In the genomic region with DNA sequence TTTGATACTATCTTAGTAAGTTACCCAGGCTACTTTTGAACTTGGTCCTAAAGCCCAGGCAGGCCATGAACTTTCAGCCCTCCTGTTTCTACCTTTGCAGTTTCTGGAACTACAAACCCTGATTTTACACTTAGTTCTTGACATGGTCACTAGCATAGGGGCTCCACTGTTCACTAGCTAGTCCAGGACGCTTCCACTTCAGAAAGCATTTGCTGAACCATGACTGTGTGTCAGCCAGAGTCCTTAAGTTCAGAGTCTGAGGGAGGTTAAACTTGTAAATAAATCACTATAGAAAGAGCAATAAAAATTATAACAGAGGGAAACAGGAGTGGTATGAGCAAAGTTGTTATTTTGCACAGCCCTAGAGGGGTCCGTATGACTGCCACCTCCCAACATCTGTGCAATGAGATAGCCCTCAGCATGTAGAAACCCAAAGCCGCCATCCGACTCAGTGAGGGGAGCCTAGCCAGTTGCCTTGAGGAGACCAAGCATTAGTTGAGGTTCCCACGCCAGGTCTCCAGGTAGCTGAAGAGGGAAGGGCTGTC, we compare ENCODE assay signal across 16 mouse cellular contexts. TPM values are rescaled to one million over a fixed set of nuclear protein-coding genes. Genes with fewer than 3 reads are reported as not detected.
"Had no signal": no experiment of that assay in that cellular context is flagged by ENCODE, and none has a peak within 500 bp of the region (broad histone marks: within the 10 kb centered on the region; RNA-seq: fewer than 3 reads in every experiment).

No protein-coding gene starts in this region.

- H3K36me3 ChIP-seq: hindbrain, embryonic 13.5 days; limb, embryonic 10.5 days; liver, embryonic 15.5 days; midbrain, embryonic 15.5 days; neural tube, embryonic 12.5 days had no signal

- H3K27me3 ChIP-seq: hindbrain, embryonic 13.5 days; midbrain, embryonic 15.5 days; neural tube, embryonic 12.5 days had no signal

- H3K9me3 ChIP-seq: hindbrain, embryonic 13.5 days; limb, embryonic 10.5 days; liver, embryonic 15.5 days; midbrain, embryonic 15.5 days; neural tube, embryonic 12.5 days had no signal

- ATAC-seq: lung, postnatal 0 days; midbrain, embryonic 15.5 days had no signal

- H3K9ac ChIP-seq: hindbrain, embryonic 13.5 days; liver, embryonic 15.5 days; midbrain, embryonic 15.5 days; neural tube, embryonic 12.5 days had no signal

- H3K27ac ChIP-seq: hindbrain, embryonic 13.5 days; left cerebral cortex, adult 2 months; limb, embryonic 10.5 days; liver, embryonic 15.5 days; midbrain, embryonic 15.5 days; neural tube, embryonic 12.5 days; stomach, postnatal 0 days had no signal

- H3K4me2 ChIP-seq: hindbrain, embryonic 13.5 days; liver, embryonic 11.5 days; liver, embryonic 15.5 days; midbrain, embryonic 11.5 days; midbrain, embryonic 15.5 days; neural tube, embryonic 12.5 days had no signal

- DNase-seq: lung, adult 2 months; lung, postnatal 4 days; retina, postnatal 1 day; right cerebral cortex, postnatal 14 days; thymus, postnatal 4 days had no signal

- H3K4me3 ChIP-seq: hindbrain, embryonic 13.5 days; left cerebral cortex, adult 2 months; limb, embryonic 10.5 days; liver, embryonic 15.5 days; midbrain, embryonic 15.5 days; neural tube, embryonic 12.5 days had no signal

- H3K4me1 ChIP-seq: hindbrain, embryonic 13.5 days; liver, embryonic 15.5 days; midbrain, embryonic 15.5 days; neural tube, embryonic 12.5 days had no signal

RNA-seq across cellular contexts. Expression of a gene that starts 14.1 kb away (rescaled TPM):
- total RNA-seq: monocyte, adult 5-6 weeks had no signal
